Mouse (Mus musculus) layer of hippocampus, adult 18-20 months (tissue): ENCODE data around the gene Narf. TPM values are rescaled to one million over a fixed set of nuclear protein-coding genes. Genes with fewer than 3 reads are reported as not detected.
A peak's percentile ranks its signal among the peaks of the same experiment; 100 is the strongest.

Source experiments
- DNase-seq, 2 experiments: peaks; one replicate each; pipeline ENCODE4 v3.0.0; 2022; ENCODE audit warnings: low spot score in 2 of 2
- long read RNA-seq: library from polyadenylated mRNA; stranded (forward); transcript quantifications from one replicate; pipeline ENCODE4 v2.0.0, GENCODE M21; 2021
- total RNA-seq, 2 experiments: library from RNA; stranded (reverse); gene quantifications; 2 replicates each; pipeline ENCODE4 v1.2.3; 2021

The Narf gene
- total RNA-seq = 10 to 100 TPM; 43.6 to 44.6 TPM
- long read RNA-seq, full-length matches to known transcripts = 87 of 101 reads
- long read RNA-seq, partial matches to known transcripts = 8 of 101 reads
- long read RNA-seq, other reads (novel, unspliced or antisense) = 6 of 101 reads

DNA sequence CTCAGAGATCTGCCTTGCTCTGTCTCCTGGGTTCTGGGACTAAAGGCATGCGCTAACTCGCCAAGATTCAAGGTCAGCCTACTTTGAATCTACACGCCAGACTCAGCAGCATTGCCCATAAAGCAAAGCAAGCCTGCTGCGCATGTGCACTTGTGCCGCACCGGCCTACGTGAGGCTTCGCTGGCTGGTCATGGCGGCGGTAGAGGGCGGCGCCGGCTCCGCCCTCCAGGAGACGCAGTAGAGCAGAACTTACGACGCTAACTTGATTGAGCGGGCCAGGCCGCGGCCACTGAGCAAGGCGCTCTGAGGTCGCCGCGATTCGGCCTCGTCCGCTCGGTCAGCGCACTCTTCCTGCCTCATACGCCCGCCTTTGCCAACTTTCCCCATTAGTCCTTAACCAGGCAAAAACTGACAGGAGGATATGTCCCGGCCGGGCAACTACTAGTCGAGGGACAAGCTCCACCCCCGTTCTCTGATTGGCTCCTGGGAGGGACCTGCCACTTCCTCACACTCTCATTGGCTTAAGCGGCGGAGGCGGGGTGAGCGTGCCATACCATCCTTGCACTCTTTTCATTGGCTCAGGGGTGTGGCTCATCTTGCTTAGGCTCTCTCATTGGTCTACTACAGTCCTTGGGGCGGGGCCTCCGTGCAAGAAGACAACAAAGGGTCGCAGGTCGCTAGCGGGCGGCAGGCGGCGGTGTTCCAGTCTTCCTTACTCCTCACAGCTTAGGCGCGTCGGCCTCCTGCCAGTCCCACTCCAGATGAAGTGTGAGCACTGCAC is at the start of gene Narf:
Narf (plus strand) TSS at position 690 of the 781 bp plus-strand sequence.
- peak; percentile 99 to 100 for DNase-seq

DNA sequence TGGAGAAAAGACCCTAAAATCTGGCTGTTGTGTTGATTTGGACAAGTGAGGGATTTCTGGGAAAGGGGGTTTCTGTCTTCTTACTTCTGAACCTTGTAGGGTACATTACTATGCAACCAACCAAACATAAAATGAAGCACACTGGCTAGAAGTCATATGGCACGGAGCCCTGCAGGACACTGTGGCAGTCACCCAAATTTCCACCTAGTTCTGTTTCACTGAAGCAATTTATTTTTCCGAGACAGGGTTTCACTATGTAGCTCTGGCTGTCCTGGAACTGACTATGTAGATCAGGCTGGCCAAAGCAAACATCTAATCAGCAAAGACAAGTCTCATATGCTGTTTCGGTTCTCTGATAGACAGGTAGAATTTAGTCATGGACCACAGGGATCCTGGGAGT is 47.4 kb upstream of the Narf start:
- DNase-seq = no peak

DNA sequence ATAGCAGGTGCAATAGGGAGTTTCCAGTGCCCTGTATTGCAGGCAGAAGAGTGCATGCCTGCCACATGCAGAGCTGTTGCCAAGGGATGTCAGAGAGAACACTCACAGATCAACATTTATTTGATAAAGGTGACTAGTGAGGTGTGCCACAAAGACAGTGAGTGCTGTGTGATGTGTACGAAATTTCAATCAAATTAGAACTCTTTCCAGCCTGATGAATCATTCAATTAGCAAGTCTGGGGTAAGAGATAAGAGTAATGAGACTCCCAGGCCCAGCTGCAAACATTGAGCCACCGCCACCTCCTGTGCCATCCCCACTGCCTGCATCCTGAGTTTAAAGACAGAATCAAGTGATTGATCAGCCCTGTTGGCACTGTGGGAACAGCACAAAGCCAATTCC is 44.3 kb upstream of the Narf start:
- no peak for DNase-seq

DNA sequence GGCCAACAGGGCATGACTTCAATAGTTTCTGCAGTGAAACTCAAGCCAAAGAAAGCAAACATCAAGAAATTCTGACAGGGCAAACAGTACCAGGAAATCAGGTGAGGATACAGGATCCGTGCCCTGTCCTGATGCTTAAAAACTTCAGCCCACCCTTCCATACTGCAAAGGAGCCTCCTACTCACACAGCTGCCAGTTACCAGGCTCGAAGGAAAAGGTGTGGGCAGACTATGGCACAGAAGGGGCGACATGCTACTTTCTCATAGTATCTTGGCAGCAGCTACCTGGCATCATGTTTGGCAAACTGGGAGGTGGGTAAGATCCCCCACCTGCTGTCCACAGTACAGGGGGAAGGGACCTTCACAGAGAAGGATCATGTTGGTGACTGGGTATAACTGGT is 43.6 kb upstream of the Narf start:
- DNase-seq = no peak

DNA sequence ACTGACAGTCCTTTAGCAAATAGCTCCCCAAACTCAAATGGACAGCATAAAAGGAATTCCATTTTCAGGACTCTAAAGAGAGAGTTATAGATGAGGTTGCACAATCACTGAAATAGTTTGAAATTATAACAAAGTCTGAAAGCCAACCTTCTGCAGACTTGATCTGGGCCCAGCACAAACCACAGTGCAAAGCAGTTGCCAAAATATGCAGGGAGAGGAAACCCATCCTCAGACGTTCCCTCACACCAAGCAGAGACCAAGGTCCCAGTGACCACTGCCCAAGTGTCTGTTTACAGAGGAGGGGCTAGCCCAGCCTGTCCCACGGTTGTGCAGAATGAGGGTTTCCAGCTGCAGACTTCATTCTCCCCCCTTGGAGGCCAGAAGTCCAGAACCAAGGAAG is 38.4 kb upstream of the Narf start:
- DNase-seq = no peak

DNA sequence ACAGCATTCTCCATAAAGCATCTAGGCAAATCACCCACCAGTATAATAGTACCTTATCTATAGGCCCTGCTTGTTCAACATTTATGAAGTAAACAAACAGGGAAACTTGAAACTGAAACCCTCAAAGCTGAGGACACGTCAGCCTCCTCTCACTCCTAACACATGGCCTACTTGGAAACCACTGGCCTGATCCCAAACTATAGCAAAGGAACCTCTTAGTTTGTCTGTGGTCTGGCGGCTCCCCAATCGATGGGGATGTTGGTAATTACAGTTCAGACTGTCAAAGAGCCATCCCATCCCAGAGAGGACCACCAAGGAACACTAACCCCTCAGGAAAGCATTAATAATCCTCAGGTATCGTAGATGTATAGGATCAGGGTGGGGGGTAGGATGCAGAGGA is 37.2 kb upstream of the Narf start:
- DNase-seq = no peak

DNA sequence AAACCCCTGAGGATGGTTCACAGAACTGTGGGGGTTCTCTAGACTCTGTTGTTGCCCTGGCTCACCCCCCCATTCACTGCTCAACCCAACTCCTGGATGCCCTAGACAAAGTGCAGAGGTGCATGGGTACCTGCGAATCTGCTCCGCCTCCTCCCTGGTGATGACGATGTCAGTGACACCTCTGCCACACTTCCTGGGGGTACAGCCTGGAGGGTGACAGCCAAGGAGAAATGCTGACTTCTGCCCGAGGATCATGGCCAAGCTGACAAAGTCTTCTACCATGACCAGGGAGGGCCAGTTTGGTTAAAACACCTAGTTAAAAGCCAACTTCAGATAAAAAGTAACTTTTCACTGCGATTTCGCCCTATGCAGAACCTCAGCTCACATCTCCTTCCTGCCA is 36.3 kb upstream of the Narf start:
- no peak for DNase-seq

DNA sequence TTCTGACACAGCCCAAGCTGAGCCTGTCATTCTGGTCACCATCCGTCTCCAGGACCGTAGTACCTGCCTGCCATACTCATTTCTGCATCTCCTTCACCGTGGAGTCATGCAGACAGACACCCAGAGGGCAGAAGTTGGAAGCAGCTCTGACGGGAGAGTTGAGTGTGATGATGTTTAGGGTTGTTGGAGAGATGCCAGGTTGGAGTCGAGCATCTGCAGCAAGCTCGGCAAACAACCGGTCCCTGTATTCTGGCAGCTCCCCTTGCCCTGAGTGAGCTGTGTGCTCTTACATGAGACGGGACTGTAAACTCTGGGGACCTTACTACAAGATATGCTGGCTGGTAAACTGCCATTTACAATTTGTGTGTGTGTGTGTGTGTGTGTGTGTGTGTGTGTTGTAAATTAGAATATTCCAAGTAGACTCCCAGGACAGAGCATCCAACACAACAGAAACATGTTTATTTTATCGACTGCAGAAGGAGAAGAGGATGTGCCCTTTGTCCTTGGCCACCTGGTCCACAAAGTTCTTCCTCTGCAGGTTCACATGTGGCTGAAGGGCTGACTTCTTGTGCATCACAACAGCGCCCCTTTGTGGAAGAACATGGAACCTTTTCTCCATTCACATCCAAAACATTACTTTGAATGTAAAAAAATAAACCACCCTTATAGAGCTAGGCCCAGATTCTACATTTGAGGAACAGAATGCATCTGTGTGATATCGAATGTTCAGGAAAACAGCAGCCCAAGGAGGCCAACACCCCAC is 35.4 kb upstream of the Narf start:
- peak in 1 of 2 experiments; percentile 57 for DNase-seq

DNA sequence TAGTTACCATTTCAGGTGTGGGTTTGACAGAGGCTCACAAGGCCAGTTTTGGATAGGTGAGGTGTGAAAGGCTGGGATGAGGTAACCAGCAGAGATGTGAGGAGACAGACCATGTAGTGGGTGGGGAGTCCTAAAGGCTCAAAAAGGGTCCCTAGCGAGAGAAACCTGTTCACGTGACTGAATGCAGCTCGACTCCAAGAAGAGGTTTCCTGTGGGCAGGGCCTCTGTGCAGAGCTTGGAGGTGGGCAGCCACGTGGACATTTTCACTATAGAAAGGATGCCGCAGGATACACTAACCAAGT is 33.2 kb upstream of the Narf start:
- DNase-seq = no peak

DNA sequence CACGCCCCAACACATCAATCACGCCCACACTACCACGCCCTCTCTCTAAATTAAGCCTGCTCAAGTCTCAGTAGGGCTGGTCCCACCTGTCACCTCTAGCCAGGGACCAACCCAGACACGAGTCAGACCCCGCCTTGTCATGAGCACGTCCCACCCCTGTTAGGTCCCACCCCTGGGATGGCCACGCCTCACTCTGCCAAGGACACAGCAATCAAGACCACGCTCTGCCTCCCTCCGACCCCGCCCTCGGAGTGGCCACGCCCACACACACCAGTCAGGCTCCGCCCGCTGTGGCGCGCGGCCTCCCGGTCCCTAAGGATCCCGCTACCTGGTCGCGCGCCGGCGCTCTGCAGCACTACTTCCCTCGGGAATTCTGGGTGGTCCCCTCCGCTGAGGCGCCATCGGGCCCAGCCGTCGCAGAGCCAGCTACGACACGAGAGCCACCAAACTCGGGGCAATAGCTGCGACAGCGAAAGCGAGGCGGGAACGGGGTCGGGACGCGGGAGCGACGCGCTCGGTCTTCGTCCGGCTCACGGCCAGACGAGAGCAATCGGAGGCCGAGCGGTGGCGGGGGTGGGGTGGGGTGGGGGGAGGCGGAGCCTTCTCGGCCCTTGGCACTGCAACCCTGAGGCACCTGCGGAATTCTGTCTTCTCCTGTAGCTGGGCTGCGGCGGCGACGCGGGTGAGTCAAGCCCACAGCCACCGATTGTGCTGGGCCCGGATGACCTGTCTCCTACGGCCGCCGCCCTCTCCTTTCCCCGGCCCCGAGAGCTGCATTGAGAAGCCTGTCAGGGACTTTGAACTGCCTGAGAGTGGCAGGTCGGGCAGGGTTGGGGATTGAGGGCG is 32.7 kb upstream of the Narf start, which contains the start of the genes Hexdc and Ogfod3:
Hexdc (plus strand) TSS at position 273 of the 846 bp plus-strand sequence.
Ogfod3 (minus strand) TSS at position 551 of the 846 bp plus-strand sequence.
- peak; percentile 90 to 92 for DNase-seq

DNA sequence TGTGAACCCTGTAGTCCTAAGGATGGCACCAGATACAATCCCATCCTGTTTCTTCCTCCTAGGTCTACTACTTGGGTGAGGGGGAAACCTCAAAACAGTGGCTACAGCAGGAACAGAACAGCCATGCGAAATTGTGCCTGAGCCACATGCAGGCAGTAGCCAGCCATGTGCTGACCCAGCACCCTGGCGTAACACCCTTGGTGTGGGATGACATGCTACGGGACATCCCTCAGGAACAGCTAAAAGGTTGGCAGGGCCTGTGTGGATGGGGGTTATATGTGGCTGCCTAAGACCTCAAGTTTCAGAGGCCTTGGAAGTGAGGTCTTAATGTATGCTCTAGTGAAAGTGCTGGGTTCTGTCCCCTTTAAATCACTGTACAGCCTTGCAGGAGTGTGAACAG is 20.2 kb upstream of the Narf start:
- no peak for DNase-seq

DNA sequence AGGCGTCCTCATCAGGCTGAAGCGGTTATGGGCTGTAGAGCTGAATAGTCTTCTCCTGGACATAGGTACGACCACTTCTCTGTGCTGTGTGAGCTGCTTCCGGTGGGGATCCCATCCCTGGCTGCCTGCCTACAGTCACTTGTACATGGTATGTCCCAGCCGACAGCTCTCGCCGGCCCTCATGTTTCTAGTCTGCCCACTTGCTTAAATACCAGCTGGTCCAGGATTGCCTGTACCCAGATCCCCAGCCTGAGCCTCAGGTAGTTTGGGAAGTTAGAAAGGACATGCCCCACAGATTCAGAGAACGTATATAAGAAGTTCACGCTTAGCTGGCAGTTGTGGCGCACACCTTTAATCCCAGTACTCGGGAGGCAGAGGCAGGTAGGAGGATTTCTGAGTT is 17.3 kb upstream of the Narf start:
- no peak for DNase-seq

DNA sequence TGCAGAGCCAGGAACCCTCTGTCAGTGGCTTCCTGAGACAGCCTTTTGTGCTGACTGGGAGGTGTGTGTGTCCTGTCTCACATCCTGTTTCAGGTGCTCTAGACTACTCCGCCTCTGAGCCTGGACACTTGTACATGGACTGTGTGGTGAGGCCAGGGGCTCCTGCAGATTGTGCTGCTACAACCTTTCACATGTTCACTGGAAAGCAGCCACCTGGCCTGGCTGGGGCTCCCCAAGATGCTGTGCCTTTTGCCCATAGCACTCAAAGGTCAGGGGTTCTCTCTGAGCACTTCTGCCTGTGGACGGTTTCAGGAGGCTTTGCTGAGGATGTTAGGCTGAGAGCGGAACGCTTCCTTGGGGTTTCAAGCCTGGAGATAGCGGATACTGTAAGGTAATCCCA is 16.3 kb upstream of the Narf start:
- DNase-seq = no peak

DNA sequence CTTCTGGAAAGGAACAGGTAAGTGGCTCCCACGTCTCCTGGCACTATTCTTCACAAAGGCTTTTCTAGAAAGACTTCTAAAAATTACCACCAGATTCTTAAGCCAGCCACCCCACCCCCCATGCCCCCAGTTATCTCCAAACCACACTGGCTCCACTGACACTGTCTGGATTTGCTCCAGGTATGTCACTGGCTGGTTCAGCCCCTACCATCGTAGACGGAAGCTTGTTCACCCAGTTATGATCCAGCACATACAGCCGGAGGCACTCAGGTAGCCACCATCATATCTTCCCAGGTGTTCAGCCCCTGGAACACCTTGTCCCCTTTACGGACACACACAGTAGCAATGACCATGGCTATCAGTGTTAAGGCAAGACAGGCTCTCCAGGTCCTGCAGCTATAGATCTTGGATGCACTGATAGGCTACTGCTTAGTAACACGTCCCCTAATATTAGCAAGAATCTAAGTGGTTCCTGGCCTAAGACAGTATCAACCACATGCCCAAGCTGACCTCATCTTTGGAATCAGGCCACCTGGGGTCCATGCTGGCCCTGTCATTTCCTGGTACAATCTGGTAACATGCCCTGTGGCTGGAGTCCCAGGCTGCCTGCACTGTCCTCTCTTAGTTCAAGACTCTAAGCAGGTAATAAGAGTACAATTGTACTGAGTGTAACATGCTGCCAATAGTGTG is 15.6 kb upstream of the Narf start:
- DNase-seq = no peak

DNA sequence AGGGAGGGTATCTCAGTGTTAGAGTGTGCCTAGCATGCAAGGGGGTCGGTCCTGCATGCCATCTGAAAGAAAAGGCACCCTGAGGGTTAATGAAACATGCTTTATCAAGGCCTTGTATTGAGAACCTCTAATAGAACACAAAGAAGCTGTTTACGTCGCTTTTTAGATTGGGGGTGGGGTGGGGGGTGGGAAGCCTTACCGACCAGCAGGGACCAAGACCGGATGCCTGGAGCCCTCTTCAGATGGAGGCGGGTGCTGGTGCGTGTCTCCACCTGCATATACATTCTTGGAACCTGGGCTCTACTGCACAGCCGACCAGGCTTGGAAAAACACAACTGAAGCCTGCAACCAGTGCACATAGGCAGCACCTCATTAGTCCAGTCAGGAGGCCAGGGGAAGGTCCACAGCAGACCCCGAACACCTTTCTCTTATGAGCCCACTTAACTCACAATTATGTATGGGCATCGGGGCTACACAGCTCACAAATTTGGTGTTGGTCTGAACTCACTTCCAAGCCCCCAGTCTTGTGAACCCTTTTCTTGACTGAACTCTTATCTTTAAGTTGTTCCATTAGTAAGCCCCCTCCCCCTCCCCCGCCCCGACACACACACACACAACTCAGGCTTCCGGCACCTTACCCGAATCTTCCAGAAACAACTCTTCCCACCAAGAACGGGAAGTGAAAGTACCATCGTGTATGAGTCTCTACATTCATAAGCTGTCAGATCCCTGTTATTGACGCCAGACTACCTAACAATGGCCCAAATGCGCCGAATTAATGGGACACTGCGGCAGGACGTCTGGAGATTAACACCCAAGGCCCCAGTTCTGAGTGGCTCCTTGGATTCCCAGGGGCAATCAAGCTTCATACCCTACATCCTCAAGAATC is 8.7 kb upstream of the Narf start:
- no peak for DNase-seq

DNA sequence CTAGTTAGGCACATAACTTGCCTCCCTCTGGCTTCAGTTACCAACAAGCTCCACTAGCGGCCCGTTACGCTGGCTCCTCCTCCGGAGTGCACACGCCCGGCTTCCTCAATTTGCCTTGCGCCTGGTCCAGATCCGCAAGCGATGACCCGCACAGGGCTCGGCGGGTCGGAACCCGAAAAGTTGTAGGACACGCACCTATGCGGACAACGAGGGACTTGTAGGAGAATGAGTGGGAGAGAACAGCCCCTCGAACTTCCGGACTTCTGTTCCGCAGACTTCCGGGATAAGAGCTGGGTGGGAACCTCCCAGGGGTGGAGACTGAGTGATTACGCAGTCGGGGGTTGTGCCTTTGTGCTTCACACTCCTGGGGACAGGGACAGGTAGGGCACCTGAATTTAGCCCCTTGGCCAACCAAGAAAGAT is 8.0 kb upstream of the Narf start, which contains the start of gene Cybc1:
Cybc1 (minus strand) TSS at position 305 of the 422 bp plus-strand sequence.
- DNase-seq = peak; percentile 63 to 73

DNA sequence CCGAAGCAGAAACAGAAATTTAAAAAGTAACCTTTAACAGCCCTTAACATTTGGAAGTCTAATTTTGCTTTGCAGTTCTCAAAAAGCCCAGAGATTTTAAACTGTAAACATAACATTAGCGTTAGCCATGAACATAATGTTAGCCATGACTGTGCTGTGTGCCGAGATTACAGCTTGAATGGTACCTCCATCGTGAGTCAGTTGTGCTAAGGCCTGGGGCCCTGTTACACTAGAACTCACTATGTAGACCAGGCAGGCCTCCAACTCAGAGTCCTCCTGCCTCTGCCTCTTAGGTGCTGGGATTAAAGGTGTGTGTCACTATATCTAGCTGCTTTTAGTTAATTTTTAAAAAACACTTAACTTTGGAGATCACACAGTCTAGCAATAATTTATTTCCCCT is 5.9 kb upstream of the Narf start:
- no peak for DNase-seq

DNA sequence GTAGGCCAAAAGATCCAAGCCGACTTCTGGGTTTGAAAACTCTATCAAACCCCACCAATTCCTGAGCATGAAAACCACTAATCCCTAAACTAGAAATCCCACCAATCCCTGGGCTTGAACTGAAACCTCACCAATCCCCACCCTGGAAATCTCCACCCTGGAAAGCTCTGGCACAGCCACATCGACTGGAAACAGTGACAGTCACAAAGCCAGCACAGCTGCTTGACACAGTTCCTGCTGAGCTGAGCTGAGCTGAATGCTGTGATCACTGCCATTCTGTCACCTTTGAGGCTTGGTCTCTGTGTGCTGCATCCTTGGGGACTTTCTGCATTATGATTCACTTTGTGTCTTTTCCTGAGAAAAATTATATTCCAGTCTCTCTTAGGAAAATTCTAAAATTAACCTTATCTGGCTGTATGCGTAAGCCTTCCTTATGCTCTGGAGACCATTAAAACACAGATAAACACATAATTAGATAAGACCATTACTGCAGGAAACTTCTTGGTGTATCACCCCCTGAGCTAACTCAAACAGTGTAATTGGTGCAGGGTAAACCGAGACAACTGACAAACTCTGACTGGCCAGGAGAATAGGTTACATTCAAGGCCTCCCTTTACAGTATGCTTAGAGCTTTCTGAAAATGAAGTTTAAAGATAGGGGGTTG is 5.3 kb upstream of the Narf start:
- peak in 1 of 2 experiments; percentile 42 for DNase-seq

DNA sequence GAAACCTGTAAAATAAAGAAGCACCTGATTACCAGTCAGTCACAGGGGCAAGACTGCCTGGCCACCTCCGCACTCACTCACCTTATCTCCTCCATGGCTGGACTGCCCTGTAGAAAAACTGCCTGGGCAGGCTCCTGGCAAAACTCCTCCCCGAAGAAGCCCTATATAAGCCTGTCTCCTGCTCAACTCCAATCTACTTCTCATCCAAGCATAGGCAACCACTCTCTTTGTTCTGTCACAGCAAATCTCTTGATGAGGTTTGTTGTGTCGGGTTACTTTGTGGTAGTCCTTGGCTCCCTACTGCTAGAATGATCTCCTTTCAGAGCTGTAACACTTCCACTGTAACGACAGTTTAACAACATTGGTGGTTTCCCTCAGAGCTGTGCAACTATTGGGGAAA is 4.3 kb upstream of the Narf start:
- no peak for DNase-seq
